Mouse (Mus musculus) lung, adult 2 months (tissue): ENCODE measurements around the gene Adcy4.

Experiments
- CTCF ChIP-seq: fragments of 200-500 bp; IDR thresholded peaks from 2 replicates; pipeline ENCODE4 v1.5.1; 2011; ENCODE audit warnings: mild to moderate bottlenecking, low read length, control low read depth; ENCODE audit not compliant: insufficient read depth
- POLR2A ChIP-seq: fragments of 200-500 bp; IDR thresholded peaks from 2 replicates; pipeline ENCODE4 v1.6.1; 2011; ENCODE audit warnings: low read depth, mild to moderate bottlenecking, control low read depth, low read length, borderline replicate concordance; ENCODE audit errors: extremely low read depth

- TF ChIP-seq POLR2A (no peak), CTCF (no peak)
These were observed 5.2 kb downstream of the Adcy4 start for GRCm38 (mm10) chr14:55778686-55779085.
